Mouse (Mus musculus) telencephalon, adult 2 months (tissue): ENCODE measurements at regions not wholly inside any gene's neighbourhood (a gene's known extent, or its start where the extent isn't known, plus 50 kb on each side); places are given as distances from the start of the nearest gene placed in this dataset.
"Not testable (repeated sequence)": the region's sequence is repeated elsewhere in the genome, so short reads cannot be mapped to it uniquely, and the experiment has no call there.

Experiments used
- DNase-seq: peaks from one replicate; pipeline ENCODE4 v3.0.0-alpha.2; 2011; ENCODE audit warnings: low read depth, low spot score

DNA sequence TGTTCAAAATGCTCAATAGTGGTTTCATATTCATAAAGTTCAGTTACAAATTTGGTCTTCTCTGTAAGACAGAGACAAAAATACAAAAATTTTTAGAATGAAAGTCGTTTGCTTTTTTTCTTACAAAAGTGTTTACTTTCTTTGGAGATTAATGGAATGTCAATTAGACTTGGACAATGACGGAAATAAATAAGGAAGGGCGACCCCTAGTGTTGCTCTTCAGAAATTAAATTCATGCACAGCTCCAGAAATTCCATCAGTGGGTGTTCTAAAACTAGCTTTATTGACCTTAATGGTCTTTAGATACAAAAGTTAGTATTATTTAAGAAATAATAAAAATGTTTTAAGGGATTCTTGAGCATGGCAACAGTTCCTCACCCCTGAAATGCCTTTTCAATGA is 141.8 kb upstream of the Lama2 start:
- DNase-seq, result peak; percentile 15

DNA sequence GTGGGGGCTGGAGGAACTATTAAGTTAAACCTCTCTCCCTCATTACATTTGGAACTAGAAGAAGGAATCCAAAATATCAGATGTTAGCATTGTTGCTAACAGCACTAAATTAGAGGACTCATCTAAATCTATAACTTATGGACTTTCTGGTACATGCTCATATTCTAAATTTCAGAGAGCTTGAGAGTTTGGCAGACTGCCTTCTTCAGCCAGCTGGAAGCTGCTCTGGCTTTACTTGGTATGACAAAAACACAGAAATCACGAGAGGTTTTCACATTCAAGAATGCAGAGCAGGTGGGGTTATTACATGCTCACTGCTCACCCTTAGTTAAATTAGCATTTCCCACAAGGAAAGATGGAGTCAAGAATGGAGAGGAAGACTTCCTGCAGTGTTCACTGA is 182.8 kb upstream of the Lama2 start:
- peak; percentile 57 for DNase-seq

DNA sequence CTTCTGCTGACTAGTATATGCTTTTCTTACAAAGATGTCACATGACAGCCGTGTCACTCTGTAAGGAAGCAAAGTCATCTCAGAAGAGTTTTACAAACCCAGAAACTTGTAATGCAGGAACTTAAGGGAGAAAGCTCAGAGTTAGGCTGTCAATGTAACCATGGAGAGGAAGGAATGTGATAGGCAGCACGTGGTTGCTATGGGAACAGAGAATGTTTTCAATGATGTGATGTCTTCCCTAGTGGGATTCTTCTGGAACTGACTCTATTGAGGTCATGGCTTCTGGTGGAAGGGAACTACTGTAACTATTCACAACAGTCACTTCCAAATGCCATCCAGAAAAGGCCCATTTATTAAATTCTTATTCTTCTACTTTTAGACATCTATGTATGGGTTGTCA is 190.0 kb upstream of the Lama2 start:
- DNase-seq, result no peak

DNA sequence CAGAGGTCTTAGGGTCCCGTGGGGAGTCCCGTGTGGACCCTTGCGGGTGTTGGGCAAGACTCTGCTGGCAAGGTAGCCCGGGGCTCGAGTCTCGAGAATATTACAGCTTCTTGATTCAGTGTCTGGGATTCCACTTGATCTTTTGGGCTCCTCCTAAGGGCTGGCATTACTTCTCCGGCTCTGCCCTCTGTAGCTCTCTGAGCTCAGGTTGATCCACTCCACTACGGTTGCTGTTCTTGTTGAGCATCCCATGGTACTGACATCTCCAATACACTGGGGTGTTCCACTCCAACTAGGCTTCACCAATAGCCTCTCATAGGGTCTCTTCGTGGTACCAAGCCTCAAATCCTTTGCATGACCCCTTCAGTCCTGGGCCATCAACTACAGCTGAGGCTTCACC is 206.1 kb upstream of the Lama2 start:
- not testable (repeated sequence) for DNase-seq

- no peak for DNase-seq
These were observed 208.8 kb upstream of the Lama2 start for GRCm38 (mm10) chr10:27828346-27828745.

DNA sequence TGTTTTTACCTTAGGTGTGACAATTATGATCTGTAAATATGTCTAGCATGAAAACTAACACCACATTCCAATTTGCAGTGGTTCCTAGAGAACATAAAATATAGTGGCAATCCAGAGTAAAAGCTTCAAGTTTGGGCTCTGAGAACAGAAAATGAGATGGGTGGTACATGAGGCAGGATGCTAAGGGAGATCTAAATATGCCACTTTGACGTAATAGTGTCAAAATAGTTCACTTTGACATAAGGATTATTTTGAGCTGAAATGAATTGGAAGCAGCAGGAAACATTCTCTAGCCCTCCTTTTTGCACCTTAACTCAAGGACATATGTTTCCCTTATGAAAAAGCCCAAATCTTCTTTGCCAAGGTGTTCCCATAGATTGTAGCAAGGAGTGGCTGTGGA is 219.1 kb upstream of the Lama2 start:
- peak; percentile 32 for DNase-seq

DNA sequence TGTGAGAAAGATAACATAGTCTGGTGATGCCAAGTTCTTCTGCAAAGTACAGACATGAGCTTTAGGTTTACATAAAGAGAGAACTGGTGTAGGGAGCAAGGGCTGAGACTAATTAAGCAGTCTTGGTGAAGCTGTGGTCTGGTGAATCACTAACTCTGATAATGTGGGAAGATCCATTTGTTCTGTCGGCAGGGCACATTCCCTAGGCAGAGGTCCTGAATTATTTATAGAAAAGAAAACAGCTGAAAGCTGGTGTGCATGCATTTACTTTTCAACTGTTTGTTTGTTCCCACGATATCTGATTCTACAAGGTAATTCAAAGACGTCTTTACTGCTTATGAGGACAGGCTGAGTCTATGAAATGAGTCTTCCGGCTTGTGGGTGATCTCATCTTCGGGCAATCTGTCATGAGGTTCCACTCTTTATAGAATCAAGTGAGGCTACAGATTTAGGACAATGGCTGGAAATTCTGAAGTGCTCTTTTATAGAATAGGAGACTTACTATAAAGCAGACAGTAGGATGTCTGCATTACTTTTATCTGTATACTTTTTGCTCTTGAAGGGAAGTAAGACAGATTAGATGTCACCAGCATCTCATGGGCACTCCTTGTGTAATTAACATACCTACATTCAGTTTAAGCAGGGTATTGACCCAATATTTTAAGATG is 221.6 kb upstream of the Lama2 start:
- DNase-seq, result no peak

GRCm38 (mm10) chr10:27843010-27843409 is 223.5 kb upstream of the Lama2 start:
- DNase-seq, result no peak

GRCm38 (mm10) chr10:27863625-27864024 is 211.0 kb upstream of the Ptprk start:
- DNase-seq, result no peak

DNA sequence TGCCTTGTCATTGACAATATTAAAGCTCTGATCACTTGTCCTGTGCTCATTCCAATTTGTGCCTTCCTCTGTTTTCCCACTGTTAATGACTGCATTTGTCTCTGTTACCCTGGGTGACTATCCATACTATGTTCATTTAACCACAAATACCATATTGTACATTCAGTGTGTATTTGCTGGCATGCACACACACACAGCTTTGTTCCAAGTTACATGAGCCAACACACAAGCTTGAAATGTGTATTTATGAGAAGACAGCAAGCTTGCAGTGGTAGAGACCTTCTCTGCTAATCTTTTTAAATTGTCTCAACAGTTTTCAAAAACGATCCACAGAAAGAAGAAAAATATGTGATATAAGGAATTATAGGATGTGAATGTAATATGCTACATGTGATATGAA is 193.8 kb upstream of the Ptprk start:
- DNase-seq, result no peak

DNA sequence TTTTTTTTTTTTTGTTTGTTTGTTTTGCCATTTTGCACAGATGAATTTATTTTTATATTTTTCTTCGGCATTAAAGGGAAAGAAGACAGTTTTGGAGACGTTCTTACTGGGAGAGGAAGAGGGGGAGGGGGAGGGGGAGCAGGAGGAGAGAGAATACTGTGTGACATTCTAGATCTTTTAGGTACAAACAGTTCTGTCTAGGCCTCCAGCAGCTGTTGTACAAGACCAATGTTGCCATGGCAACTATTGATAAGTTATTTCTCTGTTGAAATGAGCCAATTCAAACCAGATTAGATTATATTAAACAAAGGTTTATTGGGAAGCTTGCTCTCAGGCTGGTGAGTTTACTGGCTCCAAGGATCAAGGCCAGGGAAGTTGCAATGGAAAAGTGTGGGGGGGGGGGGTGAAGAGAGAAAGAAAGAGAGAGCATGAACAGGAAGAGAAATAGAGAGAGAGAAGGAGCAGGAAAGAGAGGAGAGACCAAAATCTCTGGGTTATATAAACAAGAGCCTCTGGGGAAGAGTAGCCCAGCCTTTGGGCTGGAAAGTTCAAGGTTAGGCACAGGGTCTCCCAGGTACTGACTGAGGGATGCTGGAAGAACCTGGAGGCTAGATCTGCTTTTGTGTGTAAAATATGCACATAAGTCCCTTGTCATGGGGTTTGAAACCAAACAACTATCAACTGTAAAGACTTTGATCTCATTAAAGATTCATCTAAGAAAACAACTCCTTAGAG is 182.7 kb upstream of the Ptprk start:
- peak; percentile 10 for DNase-seq

DNA sequence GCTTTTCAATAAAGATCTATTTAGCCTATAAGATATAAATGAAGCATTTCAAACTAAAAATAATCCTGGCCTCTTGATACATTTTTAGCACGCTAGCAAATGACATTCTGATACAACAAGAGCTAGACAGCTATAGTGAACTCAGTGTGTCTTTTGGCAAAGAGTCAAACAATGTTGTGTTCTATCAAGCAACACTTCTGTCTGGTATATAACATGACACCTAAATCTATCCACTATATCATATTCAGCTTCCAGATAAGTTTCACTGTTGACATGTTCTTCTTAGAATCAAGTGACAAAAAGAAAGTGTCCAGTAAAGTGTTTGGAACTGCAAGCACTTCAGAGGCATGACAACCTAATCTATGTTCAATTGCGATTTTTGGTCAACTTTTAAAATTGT is 158.2 kb upstream of the Ptprk start:
- no peak for DNase-seq

- no peak for DNase-seq
These were observed 147.4 kb upstream of the Ptprk start for GRCm38 (mm10) chr10:27927266-27927665.

DNA sequence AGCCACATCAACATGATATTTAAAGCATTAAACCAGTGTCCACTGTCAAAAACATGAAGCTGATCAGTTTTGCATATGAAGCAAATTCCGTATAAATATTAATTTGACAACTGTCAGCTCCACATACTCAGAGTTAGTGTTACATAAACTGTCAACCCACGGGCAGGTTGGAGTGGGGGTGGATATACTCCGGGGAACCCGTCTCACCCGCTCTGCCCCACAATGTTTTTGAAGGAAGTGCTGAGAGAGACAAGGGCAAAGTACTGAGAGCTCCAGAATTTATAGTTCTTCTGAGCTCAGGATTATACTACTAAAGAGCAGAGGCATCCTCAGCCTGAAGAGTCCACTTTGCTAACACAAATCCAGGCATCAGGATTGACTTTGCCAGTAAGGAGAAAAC is 132.5 kb upstream of the Ptprk start:
- DNase-seq, result no peak

DNA sequence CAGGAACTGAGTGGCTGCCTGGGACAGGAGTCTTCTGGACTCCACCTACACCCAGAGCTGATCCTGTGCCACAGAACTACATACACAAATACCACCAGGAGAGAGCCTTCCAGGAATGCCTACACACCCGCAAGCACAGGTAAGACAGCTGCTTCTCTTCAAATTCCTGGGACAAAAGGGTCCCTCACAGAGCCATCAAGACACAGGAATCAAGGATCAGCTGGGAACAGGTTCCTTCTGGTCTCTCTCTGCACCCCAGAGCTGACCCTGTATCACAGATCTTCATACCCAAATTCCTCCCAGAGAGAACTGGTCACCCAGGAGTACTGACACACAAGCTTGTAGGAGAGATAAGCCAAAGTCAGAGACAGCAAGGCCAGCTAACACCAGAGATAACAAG is 125.5 kb upstream of the Ptprk start:
- no peak for DNase-seq

- DNase-seq, result no peak
These were observed 106.4 kb upstream of the Ptprk start for GRCm38 (mm10) chr10:27968202-27968601.

DNA sequence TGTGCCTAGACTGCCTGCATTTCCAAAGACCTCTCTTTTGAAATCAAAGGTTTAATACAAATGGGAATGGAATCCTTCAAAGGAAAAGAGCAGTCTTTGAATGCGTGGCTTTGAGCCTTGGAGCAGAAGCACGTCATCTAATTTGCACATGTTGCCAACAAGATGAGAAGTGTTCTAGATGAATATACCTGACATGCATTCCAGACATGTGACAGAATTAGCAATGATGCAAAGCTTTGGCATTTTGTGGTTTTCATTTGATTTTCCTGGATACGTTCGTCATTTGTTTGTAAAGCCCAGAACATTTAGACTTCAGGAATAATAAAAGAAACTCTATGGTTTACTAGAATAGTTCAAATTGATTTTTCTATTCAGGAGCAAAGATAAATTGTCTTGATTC is 90.6 kb upstream of the Ptprk start:
- no peak for DNase-seq

DNA sequence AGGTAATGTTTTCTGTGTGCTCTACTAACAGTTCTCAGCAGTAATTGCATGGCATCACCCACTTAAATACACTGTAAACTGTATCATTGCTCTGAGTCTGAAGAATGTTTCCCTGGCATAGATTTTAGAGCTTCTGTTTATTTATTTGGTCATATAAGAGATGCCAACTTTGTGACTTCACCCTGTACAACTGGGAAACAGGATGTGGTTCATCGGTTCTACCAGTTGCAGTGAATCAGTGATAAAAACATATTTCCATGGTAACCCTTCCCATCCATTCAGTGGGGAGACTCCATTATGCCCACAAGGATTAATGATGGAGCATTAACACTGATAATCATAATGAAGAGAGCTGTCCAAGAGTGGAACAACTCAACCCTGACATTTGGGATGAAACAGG is 89.6 kb upstream of the Ptprk start:
- no peak for DNase-seq

DNA sequence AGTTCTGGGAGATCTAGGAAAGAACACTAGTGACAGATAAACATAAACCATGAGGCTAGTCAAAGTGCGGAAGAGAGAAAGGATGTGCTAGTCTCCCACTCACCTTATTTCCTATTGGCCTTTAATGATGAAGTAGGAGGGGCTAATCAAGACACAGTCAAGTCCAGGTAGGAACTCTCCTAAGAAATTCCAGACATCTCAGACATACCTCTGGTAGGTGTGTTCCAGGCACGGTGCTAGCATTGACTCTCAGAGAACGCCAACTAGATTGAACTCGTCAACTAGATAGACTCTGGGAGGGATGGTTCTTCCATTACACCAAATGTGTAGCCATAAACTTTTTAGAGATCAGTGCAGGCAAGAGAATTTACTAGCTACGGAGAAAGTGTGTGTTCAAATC is 87.6 kb upstream of the Ptprk start:
- DNase-seq, result no peak

DNA sequence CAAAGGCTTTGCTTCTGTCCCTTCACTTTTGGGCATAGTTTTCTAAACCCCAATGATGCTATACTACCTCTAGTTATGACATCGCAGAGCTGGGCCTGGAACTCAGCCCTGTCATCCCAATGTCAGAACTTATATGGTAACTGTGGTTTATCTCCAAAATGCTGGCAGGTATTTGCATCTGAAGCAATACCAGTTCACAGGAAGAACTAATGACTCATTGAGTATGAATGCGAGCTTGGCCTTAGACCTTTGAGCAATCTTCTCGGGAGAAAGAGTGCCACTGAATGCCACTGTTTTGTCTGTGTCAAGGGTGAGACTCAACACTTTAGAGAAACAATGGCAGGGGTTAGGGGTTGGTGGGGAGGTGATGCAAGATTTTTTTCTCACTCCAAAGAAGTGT is 86.6 kb upstream of the Ptprk start:
- no peak for DNase-seq

GRCm38 (mm10) chr10:27990359-27991056 is 84.1 kb upstream of the Ptprk start:
- DNase-seq, result no peak

GRCm38 (mm10) chr10:27991057-27991365 is 83.6 kb upstream of the Ptprk start:
- peak; percentile 8 for DNase-seq

GRCm38 (mm10) chr10:27994376-27995034 is 80.1 kb upstream of the Ptprk start:
- DNase-seq, result no peak
